Mouse (Mus musculus) kidney, postnatal 14 days (tissue): ENCODE results near the gene Kif11.

Experiments
- DNase-seq: peaks from one replicate; pipeline ENCODE4 v3.0.0; 2022; ENCODE audit warnings: mixed read lengths

Gene Kif11

GRCm38 (mm10) chr19:37375755-37376615 lies at the start of gene Kif11:
TSS of gene Kif11 (plus strand) at chr19:37376403.
- peak; percentile 100 for DNase-seq

GRCm38 (mm10) chr19:37327216-37327615 lies 49.0 kb upstream of the Kif11 start:
- no peak for DNase-seq

- DNase-seq = no peak
Measured at GRCm38 (mm10) chr19:37332726-37333125, 43.5 kb upstream of the Kif11 start.

GRCm38 (mm10) chr19:37333357-37333756 lies 42.8 kb upstream of the Kif11 start:
- no peak for DNase-seq

- no peak for DNase-seq
Measured at GRCm38 (mm10) chr19:37335392-37335791, 40.8 kb upstream of the Kif11 start.

- no peak for DNase-seq
Measured at GRCm38 (mm10) chr19:37337752-37338151, 38.5 kb upstream of the Kif11 start, which contains the start of gene Ide. TSS of gene Ide (minus strand) at chr19:37337852.

- no peak for DNase-seq
Measured at GRCm38 (mm10) chr19:37340495-37340894, 35.7 kb upstream of the Kif11 start.

- no peak for DNase-seq
Measured at GRCm38 (mm10) chr19:37340931-37341330, 35.3 kb upstream of the Kif11 start.

GRCm38 (mm10) chr19:37343899-37344298 lies 32.3 kb upstream of the Kif11 start:
- DNase-seq = no peak

- no peak for DNase-seq
Measured at GRCm38 (mm10) chr19:37346258-37346657, 29.9 kb upstream of the Kif11 start.

- no peak for DNase-seq
Measured at GRCm38 (mm10) chr19:37348331-37348730, 27.9 kb upstream of the Kif11 start.

- DNase-seq = no peak
Measured at GRCm38 (mm10) chr19:37348952-37349351, 27.3 kb upstream of the Kif11 start.

- DNase-seq = no peak
Measured at GRCm38 (mm10) chr19:37352756-37353155, 23.4 kb upstream of the Kif11 start.

- no peak for DNase-seq
Measured at GRCm38 (mm10) chr19:37353331-37353730, 22.9 kb upstream of the Kif11 start.

GRCm38 (mm10) chr19:37360044-37360443 lies 16.2 kb upstream of the Kif11 start:
- no peak for DNase-seq

GRCm38 (mm10) chr19:37362545-37362944 lies 13.7 kb upstream of the Kif11 start:
- DNase-seq = no peak

- DNase-seq = no peak
Measured at GRCm38 (mm10) chr19:37363128-37363939, 12.9 kb upstream of the Kif11 start.

GRCm38 (mm10) chr19:37368990-37369389 lies 7.2 kb upstream of the Kif11 start:
- no peak for DNase-seq

- no peak for DNase-seq
Measured at GRCm38 (mm10) chr19:37369921-37370320, 6.3 kb upstream of the Kif11 start.

GRCm38 (mm10) chr19:37370356-37370755 lies 5.8 kb upstream of the Kif11 start:
- DNase-seq = no peak

GRCm38 (mm10) chr19:37374941-37375754 lies 1.1 kb upstream of the Kif11 start:
- no peak for DNase-seq

GRCm38 (mm10) chr19:37376841-37377240 lies 638 bp downstream of the Kif11 start:
- no peak for DNase-seq
